Mouse (Mus musculus) mature B cell (primary cell): Measurements from ENCODE around the gene Grifin.

Experiments used
- in situ Hi-C: fragments of 300-500 bp; cut with MboI; formaldehyde crosslinking; loops from 2 replicates; pipeline ENCODE4 v1.14.3; 2019

Gene Grifin

DNA sequence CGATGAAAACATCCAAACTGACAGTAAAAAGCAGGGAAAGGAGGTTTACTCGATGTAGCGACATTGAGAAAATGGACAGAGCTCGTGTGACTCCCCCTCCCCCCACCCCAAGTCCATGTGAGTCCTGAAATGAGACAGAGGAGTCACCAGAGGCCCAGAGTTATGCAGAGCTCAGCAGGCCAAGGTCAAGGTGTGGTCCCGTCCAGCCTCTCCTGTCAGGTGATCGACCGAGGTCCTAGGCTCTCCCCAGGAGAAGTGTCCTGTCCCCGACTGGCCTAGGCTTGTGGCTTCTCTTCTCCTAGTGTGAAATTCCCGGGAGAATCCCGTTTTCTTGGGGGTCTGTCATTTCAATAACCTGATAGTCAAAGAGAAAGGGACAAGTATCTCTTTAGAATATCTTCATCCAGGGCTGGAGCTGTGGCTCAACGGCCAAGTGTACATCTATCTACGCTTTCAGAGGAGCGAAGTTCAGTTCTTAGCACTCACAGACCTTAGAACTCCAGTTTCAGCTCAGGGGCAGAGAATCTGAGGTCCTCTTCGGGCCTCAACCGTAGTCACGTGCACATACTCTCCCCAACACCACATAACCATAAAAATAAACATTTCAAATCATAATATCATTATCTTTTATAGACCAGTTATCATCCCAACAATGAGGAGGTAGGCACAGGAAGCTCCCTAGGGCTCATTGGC lies 24.4 kb upstream of the Grifin start:
- in situ Hi-C loops: no loop called here

DNA sequence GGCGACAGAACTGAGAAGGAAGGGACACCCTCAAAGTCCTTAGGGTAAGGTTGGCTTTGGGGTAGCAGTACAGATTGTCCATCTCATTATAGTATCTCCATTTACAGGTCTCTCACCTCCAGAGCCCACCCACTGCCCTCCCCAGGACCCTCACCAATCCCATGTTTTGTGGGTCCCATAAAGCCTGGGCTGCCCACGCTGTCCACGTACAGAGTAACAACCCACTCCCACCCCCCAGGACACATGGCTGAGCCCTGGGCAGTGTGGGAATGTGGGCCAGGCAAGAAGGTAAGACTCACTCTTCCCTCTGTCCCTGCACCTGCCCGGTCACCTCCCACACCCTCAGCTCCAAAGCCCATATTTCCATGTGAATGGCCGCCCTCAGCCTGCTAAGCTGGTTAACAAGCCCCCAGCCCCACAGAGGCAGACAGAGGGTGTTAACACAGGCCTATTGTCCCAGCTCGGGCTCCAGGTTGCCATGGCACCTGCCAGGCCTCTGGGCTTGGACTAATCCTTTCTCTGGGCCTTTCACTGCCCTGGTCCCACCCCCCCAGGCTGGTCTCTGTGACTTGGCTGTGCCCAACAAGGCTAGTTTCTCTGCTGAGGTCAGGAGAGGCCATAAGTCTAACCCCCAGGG lies 19.0 kb upstream of the Grifin start:
- in situ Hi-C loops: no loop called here

DNA sequence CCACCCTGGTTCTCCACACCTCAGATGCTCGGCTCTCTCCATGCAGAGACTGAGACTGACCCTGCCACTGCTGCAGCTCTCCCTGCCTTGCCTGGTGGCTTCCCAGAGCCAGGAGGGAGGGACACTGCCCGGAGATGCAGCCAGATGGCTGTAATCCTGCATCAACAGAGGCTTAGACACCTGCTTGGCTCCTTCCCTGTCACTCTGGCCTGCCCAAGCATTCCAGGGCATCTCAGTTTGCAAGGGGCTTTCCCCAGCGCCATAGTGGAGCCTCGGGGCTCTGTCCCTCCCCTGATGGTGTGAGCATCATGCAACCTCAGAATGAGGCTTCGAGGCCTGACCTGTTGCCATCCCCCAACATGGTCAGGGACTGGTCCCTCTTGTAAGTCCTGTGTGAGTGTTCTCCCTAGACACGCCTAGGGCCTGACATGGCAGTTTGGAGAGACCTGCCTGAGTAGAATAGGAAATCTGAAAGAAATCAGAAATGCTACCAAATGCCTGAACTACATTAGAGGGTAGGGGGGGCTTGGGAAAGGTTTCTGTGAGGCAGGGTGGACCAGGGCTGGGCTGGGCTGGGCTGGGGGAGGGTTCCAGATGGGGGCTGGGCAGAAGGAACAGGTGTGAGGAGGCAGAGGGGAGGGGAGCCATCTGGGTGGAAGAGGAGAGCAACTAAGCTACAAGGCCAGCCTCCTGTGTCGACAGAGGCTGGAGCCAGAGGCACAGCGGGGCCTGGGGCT lies 18.3 kb upstream of the Grifin start:
- in situ Hi-C loops: no loop called here

DNA sequence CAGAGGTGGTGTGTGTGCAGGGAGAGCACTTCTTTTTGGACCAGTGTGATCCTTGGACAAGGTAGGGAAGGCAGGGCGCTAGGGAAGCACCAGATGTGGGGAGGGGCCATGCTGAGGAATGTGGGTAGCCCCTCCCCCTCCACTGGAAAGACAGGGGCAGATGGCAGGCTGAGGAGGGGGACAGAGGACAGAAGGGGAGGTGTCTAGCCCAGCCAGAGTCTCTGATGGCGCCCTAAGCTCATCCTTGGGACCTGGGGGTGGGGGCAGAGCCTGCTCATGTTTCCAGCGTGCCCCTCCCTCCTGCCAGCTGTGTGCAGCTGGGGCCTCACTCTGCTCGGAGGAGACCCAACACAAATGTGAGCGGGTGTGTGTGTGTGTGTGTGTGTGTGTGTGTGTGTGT lies 16.7 kb upstream of the Grifin start:
- in situ Hi-C loops: no loop called here

DNA sequence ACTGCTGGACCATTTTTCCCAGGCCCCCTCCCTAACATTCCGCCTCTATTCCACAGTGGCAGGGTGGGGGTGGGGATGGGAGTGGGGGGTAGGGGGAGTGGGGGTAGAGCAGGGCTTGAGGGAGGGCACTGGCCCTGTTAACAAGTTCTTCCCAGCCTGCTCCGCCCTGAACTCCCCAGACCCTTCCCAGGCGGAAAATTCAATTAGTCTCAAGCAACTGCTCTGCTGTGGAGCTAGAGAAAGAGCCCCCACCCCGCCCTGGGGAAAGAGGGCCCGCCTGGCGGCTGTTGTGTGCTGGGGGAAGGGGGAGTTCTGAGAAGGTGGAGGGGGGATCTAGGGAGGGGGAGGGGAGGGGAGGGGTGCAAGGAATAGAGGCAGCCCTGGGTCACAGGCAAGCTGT lies 14.9 kb upstream of the Grifin start:
- in situ Hi-C loops: no loop called here

DNA sequence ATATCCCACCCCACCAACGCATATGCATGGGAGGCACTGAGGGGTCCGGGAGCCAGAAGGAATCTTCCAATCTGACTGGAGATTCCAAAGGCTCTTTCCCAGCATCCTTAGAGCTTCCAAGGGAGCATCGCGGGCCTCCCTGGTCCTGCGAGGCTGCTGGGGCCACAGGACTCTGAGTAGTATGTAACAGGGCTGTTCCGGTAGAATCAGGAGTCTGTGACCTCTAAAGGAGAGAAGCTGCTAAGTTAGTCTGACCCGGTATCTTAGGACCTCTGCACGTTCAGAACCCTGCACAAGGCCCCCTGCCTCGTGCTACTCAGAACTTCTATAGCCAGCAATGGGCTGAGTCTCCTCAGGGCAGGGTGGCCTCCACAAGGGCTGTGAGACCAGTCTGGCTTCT lies 14.3 kb upstream of the Grifin start:
- in situ Hi-C loops: no loop called here

DNA sequence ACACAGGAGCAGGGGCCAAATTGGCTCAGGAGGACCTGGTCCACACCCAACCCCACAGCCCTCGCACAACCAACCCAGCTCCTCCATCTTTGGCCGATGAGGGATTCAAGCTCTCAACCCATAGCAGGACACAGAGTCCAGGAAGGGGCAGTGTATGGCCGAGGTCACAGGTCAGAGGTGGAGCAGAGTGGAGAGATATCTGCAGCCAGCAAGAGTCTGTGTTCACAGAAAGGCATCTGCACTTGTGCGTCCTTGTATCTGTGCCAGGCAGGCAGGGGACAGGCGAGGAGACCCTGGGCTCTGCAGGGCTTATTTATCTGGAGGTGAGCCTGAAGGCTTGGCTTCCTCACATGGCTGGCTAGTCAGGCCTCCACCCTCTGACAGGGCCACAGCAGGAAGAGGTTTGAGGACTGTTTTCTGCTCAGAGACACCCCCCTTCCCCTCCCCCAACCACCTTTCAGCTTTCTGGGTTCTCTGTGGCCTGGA lies 10.6 kb upstream of the Grifin start:
- in situ Hi-C loops: no loop called here

DNA sequence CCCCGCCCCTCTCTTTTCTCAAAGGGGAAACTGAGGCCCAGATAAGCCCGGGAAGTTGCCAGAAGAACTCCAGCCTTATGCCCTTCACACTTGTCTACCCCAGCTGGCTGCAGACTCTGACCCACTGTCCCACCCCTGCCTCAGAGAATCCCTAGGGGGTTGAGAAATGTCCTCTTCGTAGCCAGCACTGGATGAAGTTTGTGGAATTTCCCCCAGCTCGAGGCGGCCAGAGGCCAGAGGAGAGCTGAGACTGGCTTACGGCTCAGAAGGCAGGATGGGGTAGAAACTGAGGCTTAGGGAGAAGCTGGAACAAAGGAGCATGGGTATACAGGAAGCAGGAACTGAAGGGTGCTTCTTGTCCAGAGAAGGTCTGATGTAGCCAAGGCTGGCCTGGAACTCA lies 7.7 kb upstream of the Grifin start:
- in situ Hi-C loops: no loop called here

DNA sequence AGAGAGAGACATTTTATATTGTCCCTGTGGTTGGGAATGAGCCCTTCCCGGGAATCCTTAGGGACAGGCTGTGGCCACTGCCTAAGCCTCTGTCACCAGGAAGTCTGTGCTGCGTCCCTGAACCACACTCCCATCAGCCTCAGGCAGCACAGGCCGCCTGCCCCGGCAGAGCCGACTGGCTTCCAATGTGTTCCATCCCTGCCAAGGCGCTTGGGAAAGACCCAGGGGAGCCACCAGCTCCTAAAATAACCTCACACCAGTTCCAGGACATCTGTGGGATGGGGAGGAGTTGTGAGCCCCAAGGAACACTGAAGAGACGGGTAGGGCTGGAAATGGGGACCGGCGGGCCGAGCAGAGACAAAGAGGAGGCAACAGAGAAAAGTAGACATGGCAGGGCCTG lies 6.8 kb upstream of the Grifin start:
- in situ Hi-C loops: no loop called here

DNA sequence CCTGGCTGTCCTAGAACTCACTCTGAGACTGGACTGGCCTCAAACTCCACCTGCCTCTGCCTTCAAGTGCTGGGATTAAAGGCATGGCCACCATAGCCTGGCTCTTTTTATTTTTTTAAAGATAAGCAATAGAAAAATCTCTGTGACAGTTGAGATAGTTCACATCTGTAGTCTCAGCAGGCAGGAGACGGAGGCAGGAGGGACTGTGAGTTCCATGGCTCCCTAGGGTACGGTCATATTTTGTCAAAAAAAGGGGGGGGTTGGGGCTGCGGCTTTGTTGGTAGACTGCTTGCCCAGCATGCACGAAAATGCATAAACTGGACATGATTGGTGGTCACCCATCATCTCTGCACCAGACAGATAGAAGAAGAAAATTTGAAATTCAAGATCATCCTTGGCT lies 6.3 kb upstream of the Grifin start:
- in situ Hi-C loops: no loop called here

DNA sequence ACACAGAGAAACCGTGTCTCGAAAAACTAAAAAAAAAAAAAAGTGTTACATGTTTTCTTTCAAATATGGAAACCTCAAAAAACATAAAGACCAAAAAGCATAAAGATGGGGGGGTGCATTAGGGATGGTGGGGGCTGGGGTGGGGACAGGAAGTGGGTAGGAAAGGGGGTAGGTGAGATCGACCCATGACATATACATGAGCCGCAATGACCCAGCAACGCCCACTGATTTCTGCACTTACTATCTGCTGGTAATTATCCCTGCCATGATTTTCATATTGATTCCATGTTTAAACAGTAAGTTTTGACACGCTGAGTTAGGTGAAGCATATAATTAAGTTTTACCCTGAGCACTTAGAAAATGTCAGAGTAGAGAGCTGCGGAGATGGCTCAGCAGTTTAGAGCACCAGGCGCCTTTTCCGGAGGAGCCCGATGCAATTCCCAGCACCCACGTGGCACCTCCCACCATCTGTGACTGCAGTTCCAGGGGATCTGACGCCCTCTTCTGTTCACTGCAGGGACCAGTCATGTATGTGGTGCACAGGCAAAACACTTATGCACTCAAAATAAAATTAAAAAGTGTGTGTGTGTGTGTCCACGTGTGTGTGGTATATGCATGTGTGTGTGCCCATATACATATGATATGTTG lies 5.5 kb upstream of the Grifin start:
- in situ Hi-C loops: no loop called here

DNA sequence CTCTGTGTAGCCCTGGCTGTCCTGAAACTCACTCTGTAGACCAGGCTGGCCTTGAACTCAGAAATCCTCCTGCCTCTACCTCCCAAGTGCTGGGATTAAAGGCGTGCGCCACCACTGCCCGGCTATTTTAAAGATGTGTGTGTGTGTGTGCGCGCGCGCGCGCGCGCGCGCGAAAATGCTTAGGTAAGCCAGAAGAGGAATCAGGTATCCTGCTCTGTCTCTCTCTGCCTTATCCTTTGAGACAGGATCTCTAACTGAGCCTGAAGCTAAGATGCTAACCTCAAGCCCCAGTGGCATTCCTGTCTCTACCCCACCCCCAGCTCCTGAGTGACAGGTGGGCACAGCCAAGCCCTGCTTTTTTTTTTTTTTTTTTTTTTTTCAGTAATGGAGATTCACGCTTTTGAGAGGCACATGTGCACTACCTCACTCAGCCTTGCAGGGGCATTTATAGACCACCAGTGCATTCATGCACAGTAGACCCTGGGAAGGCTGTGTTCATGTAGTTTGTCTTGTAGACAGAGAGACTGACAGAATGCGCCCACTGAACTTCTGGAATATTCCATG lies 4.2 kb upstream of the Grifin start:
- in situ Hi-C loops: no loop called here

DNA sequence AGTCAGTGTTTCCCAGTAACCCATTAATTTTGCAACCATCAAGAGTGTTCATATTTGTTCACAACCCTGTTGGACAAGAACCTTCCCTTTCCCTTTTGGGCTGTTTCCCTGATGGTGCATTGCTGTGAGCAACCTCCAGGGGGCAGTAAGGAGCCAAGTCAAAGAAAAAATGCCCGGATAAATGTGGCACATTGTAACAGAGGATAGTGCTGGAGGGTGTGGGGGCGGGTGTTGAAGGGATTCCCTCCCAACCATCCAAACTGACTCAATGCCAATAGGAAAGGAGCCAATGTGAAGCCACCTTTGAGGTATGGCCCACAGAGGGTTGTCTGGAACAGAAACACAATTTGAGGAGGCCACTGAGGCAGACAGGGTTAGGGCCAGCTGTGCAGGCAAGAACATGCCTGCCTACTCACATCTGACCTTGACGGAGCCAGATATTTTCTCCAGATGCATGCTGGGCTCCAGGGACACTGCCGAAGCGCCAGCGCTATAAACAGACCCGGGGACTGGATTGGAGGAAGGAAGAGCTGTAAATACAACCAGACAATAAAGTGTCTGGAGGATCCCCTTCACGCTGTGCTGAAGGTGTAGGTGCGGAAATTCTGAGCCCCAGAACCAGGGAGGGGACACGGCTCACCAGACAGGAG lies 3.6 kb upstream of the Grifin start:
- in situ Hi-C loops: no loop called here

DNA sequence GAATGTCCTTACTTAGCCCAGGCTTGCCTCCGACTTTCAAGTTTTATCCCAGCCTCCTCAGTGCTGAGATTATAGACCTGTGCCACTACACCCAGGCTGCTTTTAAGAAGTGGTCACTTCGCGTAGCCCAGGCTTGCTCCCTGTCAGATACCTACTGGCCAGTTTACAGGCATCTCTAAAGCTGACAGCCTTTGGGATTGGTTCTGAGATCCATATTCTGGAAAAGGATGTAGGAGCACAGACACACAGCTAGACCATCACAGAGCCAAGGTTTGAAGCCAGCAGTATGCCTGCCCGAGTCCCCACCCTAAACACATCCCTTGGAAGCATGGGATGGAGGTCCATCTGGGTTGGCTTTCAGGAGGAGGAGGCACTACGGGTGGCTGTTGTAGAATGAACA lies 2.9 kb upstream of the Grifin start:
- in situ Hi-C loops: no loop called here

DNA sequence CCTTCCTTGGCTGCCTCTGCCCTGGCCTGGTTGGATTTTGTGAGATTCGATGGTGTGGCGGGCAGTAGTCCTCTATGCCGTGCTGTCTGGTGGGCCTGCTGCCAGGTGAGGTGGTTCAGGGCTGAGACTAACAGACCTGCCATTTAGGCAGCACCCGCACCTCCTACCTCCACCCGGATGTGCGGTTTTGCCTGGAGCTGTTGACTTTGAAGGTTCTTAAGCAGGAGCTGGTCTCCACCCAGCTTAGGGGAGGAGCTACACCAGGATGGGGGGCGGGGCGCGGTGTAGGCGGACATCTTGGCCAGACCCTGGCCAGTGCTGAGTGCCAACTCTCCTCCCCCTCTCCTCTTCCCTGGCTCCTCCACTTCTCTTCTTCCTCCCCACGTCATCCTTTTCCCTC lies 2.5 kb upstream of the Grifin start:
- in situ Hi-C loops: no loop called here

DNA sequence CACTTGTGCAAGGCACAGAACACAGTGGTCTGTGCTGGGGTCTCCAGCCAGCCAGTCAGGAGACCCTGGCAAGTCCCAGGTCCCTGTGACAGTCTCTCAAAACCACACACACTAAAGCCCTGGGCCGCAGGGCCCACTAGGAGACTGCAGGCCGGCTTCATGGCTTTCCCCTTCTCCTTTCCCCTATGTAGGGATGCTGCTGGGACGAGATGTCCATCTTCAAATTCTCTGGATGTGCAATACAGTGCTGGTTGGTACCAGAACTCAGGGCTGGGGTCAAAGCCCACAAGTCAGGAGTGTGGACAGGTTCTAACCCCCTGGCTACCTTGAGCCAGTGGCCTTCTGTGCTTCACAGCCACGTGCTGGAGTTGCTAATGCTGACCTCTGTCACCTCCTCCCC lies 1.4 kb upstream of the Grifin start:
- in situ Hi-C loops: no loop called here

DNA sequence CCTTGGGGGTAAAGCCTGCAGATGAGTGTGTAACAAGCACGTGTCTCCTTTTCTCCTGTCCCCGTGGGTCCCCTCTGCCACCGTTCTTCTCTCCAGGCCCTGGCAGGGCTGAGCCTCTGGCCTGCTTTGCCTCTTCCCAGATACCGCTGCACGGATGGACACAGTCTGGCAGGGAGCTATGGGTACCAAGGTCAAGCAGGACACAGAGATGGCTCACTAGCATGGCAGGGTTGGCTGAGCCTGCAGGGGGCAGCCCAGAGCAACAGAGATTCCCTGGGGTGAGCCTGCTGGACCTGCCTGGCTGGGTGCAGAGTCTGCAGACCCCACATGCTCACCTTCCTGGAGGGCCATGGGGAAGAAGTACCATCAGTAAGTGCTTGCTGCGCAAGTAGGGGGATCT lies 985 bp upstream of the Grifin start:
- in situ Hi-C loops: no loop called here

DNA sequence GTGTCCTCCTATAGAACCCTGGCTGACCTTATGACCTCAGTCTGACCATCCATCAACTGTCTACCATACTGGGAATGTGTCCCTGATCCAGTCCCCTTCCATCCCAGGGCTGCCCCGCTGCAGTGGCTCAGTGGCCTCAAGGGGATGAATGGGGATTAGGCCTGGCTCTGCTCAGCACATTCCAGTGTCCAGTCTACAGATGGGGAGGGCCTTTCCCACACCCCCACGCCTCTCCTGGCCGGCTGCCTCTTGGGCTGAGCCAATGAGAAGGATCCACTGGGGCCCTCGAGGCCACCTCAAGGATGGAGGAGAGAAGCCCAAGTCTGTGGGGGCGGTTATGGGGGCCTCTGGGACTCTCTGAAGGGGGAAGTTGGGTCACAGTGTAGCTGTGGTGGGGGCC lies 580 bp upstream of the Grifin start:
- in situ Hi-C loops: no loop called here

DNA sequence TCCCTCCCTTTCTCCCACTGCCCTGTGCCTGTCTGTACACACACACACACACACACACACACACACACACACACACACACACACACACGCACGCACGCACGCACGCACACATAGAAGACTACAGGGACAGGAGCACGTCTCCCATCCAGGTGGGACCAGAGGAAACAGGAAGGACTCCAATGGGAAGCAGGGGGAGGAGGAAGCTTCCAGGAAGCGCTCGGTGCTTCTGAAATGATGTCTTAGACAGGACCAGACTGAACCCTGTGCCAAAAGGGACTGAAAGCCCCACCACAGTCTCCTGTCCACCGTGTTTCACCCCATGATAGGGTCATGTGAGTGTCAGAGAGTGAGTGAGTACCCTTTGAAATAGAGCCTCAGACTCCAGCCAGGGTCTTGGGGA lies 2.3 kb downstream of the Grifin start:
- in situ Hi-C loops: no loop called here

DNA sequence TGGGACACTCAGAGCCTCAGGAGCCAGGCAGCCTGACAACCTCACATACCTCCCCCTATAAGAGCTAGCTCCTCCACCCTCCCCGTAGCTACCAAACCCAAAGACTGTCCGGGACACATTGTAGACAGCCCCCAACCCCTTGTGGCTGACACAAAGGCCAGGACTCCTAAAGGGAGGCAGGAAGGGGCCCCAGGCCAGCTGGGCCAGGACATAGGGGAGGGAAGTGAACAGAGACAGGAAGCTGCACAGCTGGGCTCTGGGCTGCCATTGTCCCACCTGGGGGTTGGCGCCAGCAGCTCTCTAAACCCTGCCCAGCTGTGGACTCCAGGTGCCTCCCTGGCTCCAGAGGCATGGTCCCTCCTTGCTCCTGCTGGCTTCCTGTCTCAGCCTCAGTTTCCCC lies 8.0 kb downstream of the Grifin start:
- in situ Hi-C loops: no loop called here

DNA sequence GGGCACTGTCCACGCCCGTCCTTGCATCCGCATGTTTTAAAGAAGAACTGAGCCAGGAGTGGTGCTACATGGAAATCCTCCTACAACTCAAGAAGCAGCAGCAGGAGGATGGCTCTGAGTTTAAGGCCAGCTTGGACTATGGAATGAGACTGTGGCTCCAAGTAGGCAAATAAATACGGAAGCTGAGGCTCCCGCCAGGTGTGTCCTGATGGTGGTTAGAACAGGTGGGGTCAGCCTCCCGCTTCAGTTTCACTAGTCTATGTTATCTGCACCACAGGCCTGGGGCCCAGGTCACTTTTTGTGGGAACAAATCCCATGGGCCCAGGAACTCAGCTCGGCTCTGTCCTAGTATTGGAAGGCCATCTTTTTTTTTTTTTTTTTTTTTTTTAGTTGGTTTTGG lies 11.2 kb downstream of the Grifin start:
- in situ Hi-C loops: no loop called here
